Mouse (Mus musculus) frontal cortex, postnatal 25 days (tissue): ENCODE measurements around the gene Foxs1.

Experiments used
- DNase-seq, 2 experiments: peaks; one replicate each; pipeline ENCODE4 v3.0.0; 2022; ENCODE audit warnings: low spot score in 2 of 2

Gene Foxs1

GRCm38 (mm10) chr2:152903586-152903985 is 29.4 kb downstream of the Foxs1 start:
- no peak for DNase-seq

- DNase-seq, result no peak
Observed at GRCm38 (mm10) chr2:152902658-152903057, 30.4 kb downstream of the Foxs1 start.

- no peak for DNase-seq
Observed at GRCm38 (mm10) chr2:152901296-152901695, 31.7 kb downstream of the Foxs1 start.

- DNase-seq, result no peak
Observed at GRCm38 (mm10) chr2:152899011-152899410, 34.0 kb downstream of the Foxs1 start.

- no peak for DNase-seq
Observed at GRCm38 (mm10) chr2:152896926-152897325, 36.1 kb downstream of the Foxs1 start.

GRCm38 (mm10) chr2:152895834-152896233 is 37.2 kb downstream of the Foxs1 start:
- DNase-seq, result no peak

GRCm38 (mm10) chr2:152888774-152889173 is 44.2 kb downstream of the Foxs1 start:
- no peak for DNase-seq

GRCm38 (mm10) chr2:152887230-152887629 is 45.8 kb downstream of the Foxs1 start:
- DNase-seq, result no peak

GRCm38 (mm10) chr2:152884101-152884645 is 48.8 kb downstream of the Foxs1 start:
- DNase-seq, result no peak
